Mouse (Mus musculus) CD4-positive naive resting alpha-beta T cell, adult 57 days (primary cell): ENCODE results near the gene Tceanc. TPM values are rescaled to one million over a fixed set of nuclear protein-coding genes. Genes with fewer than 3 reads are reported as not detected.

Source experiments
- total RNA-seq: library from RNA; stranded (reverse); gene quantifications from one replicate; pipeline ENCODE4 v1.2.4, GENCODE M21; 2023

The Tceanc gene
- 5.0 TPM for total RNA-seq

GRCm38 (mm10) chrX:166518345-166518744 is at the start of gene Tceanc:
Gene Tceanc (minus strand): TSS chrX:166518567.

GRCm38 (mm10) chrX:166479365-166479983 is 38.9 kb downstream of the Tceanc start, which contains the start of gene Rab9:
Gene Rab9 (minus strand): TSS chrX:166479867.

Other genes with a start within 250 kb of the Tceanc start
- 6.7 TPM for gene Trappc2, start 78.0 kb downstream of the Tceanc start, total RNA-seq
- gene Ofd1, start 77.9 kb downstream of the Tceanc start, total RNA-seq, result 13.6 TPM
- 19.1 TPM for gene Rab9, start 38.7 kb downstream of the Tceanc start, total RNA-seq
- gene Egfl6, start 67.2 kb upstream of the Tceanc start, total RNA-seq, result 0.68 TPM